Mouse (Mus musculus) adrenal gland, postnatal 14 days (tissue): Measurements from ENCODE around the gene Urm1. TPM values are rescaled to one million over a fixed set of nuclear protein-coding genes. Genes with fewer than 3 reads are reported as not detected.
A peak's percentile ranks its signal among the peaks of the same experiment; 100 is the strongest.
"Not testable (repeated sequence)": the region's sequence is repeated elsewhere in the genome, so short reads cannot be mapped to it uniquely, and the experiment has no call there.

Experiments used
- DNase-seq: peaks from one replicate; pipeline ENCODE4 v3.0.0; 2021; ENCODE audit warnings: mixed read lengths
- microRNA-seq, 2 experiments: library from miRNA; unstranded; fragments of <30 nt; microRNA quantifications; one replicate each; pipeline ENCODE4 v1.2.0; 2021
- total RNA-seq: library from RNA; stranded (reverse); gene quantifications from 2 replicates; pipeline ENCODE4 v1.2.3, GENCODE M21; 2021

Urm1 gene
- total RNA-seq, 1 experiment from 2014 or later: 33.8 TPM

DNA sequence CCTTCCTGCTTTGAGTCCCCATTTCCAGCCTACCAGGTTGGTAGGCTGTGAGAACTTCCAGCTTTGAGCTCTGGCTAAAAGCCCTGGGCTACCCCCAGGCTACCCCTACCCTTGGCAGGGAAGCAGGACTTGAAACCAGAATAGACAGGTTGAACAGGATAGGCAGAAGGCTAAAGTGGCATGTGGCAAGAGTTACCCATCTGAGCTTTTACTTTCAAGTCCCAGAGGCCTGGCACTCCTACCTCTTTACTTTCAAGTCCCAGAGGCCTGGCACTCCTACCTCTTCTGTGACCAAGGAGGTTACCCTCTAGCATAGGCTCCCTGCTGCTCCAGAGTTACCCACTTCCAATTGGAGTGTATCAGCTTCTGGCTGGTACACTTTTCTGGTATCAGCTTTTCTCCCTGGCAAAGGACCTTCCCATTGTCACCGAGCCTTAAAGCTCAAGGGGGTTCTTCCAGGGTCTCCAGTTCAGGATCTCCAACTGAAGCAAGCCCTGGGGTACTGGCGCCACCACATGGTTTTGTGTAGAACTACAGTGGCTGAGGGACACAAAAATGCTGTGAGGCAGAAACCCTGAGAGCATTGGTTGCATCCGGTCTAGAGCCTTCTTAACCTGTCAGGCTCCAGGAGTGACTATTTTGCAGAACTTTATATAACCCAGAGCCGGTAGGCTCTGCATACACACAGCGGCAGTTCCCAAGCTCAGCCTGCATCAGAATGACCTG, 39.0 kb downstream of the Urm1 start:
- peak; percentile 61 for DNase-seq

DNA sequence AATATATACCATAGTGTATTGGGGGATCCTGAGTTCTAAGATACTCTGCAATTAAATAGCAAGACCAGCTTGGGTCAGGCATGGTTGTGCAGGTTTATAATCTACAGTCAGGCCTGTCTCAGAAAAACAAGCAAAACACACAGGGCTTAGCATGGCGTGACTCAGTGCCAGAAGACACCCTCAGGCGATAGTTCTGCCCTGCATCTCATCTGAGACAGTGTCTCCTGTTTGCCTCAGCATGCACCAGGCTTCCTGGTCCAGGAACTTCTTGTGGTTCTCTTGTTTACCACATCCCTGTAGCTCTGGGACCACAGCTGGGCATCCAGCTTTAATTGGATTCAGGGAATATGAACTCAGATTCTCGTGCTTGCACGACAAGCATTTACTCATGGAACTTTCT, 45.2 kb downstream of the Urm1 start:
- peak; percentile 20 for DNase-seq

DNA sequence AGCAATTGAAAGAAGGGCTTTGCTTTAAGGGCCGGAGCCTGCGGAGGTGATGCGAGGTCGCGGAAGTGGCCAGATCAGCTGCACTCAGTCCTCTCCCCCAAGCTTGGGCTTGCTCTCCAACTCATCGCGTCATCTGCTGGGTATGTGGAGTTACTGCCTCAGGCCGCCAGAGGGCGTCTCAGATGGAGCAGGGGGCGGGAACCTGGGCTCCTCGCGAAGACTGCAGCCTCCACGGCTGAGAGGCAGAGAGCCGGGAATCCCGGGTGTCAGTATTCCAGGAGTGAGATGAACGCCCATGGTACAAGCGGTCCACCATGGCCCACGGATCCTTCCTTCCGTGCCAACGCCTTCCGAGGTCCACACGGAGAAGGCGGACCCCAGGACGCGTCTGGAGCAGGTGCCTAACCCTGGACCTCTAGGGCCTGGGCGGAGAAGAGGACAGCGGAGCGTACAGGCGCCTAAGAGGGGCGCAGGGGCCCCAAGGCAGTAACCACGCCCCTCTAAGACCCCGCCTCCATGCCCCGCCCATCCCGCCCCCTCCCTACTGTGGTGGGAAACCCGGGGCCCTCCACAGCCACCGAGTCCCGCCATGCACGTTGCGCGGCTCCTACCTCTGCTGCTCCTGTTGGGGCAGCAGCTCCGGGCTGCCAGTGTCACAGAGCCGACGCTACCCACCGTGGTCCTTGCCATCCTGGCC, 49.2 kb downstream of the Urm1 start, which contains the start of gene Cercam:
Gene Cercam, plus strand, starts transcription at position 216 of the 697 bp plus-strand sequence.
- peak; percentile 93 for DNase-seq

DNA sequence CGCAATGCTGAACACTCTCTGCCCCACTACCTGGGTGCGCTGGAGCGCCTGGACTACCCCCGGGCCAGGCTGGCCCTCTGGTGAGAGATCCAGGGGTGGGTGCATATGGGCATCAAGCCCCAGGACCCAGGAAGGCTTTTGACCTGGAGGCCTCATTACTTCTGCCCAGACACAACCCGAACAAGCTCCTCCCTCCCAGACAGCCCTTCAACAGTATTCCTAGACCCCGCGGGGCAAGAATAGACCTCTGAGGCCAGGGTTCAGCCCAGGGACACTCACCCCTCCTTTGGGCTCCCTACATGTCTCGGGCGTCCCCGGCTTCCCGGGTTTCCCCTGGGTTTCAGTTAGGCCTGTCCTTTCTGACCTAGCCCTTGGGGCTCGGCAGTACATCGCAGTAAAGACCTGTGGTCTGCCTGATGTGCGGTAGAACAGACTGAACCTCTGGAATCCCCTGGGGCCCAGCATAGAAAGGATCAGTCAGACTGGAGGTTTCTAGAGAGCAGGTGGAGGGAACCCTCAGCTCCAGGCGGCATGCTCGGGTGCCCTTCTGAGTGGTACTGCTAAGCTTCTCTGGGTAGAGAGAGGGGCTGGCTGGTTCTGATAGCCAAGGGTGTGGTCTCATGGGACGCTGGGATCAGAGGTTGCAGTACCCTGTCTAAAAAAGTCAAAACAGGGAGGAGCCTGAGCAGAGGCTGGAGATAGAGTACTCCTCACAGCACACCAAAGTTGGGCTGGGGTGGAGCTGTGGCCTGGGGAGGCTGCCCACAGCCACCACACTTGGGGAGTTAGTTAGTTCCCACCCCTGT, 50.0 kb downstream of the Urm1 start:
- DNase-seq: no peak

DNA sequence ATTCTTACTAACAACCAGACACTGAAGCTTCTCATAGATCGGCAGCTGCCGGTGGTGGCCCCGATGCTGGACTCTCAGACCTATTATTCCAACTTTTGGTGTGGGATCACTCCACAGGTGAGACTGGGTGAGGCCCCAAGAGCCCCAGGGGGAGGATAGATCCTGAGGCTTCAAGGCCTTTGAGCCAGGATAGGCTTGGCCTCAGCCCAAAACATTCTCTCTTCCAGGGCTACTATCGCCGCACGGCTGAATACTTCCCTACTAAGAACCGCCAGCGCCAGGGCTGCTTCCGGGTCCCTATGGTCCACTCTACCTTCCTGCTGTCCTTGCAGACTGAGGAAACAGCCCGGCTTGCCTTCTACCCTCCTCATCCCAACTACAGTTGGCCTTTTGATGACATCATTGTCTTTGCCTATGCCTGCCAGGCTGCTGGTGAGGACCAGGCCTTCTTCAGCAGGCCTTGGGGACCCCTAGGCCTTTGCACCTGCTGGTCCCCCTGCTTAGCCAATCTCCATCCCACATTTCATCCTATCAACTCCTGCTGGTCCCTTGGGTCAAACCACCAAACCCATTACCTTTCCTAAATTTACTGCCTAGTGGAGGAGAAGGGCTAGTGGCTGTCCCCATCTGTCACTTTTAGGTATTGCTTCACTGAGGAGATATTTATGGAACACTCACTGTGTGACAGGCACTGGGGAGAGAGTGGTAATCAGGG, 52.9 kb downstream of the Urm1 start:
- DNase-seq: peak; percentile 32

DNA sequence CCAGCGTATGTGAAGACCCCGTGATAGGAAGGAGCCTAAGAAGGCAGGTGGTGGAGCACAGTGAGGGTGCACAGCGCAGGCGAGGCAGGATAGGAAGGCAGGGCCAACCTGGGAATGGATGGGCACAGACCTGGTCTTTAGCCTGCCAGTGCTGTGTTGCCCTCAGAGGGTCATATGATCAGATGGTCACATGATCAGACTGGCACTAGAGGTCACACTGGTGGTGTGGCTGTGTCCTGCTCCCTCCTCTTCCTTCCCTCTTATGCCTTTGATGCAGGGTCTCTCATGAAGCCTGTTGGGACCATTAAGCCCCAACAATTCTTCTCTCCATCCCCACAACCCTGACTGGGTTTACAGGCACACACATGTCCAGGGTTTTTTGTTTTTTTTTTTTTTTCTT, 53.9 kb downstream of the Urm1 start:
- no peak for DNase-seq

DNA sequence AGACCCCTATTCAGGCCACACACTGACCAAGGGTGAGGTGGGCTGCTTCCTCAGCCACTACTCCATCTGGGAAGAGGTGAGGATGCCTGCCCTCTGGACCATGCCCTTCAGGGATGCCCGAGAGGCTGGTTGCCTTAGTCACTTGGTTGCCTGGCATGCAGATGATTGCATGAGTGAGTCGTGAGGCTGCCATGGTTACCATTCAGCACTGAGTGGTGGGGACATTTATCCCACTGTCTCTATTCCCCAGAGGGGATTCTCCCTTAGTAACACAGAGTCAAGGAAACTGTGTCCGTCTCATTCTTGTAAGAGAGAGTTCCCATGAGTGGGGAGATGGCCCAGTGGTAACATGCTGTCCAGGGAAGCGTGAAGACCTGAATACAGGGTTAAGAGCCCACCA, 58.2 kb downstream of the Urm1 start:
- no peak for DNase-seq

DNA sequence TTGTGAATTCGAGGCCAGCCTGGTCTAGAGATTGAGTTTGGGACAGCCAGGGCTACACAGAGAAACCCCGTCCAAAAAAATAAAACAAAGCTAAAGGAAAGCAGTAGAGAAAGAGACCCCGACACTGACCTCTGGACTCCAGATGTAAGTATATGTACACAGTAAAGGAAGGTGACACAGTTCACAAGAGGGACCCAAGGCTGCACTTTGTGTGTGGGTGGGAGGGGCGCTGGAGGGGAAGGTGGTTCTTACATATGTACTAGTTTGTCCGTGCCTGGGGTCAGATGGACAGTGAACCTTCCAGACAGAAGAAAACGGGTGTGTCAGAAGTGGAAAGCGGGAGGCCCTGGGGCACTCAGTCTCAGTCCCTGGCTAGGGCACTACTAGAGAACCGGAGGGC, 59.3 kb downstream of the Urm1 start:
- DNase-seq: peak; percentile 15

DNA sequence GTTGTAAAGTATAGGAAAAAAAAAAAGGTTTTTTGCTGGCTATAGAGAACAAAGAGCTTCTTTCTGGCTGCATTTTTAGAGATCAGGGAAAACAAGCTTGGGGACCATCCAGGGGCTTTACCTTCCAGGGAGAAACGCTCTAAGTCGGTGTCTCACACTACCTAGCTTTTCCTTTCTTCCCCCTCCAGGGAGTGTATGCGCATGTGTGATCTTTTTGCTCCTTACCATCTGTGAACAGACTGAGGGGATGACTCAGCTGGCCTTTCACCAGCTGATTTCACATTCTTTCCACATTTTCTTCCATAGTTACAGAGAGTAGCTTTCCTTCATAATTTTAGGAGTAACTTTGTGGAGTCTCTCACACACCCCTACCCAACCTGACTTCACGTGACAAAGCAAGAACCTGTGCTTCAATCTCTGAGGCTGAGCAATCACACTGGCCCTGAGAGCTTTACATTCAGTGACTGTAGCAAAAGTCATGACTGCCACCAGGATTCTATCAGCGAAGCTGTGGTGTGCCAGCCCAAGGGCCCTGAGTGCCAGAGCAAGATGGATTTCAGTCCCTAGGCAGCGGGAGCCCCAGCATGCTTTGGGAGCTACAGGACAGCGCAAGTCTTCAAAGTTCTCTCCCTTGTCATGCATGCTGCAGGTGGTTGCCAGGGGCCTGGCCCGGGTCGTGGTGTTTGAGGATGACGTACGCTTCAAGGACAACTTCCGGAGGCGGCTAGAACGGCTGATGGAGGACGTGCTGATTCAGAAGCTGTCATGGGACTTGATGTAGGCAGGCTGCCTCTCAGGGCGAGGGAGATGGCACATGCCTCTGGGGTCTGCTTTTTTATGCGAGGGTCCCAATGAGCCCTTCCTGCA, 60.3 kb downstream of the Urm1 start:
- peak; percentile 81 for DNase-seq

DNA sequence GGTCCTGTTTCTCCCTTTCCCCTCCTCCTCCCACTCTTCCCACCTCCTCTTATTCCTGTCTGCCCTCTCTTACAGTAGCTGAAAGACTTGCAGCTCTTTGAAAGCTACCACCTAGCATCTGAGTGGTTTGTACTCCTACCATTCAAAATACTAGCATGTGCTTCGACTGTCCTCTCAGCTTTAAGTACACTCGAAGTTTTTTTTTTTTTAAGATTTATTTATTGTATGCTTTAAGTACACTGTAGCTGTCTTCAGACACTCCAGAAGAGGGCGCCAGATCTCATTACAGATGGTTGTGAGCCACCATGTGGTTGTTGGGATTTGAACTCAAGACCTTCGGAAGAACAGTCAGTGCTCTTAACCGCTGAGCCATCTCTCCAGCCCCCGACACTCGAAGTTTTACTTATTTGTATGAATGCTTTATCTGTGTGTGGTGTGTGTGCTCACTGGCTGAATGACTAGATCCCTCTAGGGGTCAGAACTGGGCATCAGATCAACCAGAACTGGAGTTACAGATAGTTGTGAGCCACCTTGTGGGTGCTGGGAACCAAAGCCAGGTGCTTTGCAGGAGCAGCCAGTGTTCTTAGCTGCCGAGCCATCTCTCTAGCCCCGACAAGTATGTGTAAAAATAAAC, 66.9 kb downstream of the Urm1 start:
- not testable (repeated sequence) for DNase-seq

DNA sequence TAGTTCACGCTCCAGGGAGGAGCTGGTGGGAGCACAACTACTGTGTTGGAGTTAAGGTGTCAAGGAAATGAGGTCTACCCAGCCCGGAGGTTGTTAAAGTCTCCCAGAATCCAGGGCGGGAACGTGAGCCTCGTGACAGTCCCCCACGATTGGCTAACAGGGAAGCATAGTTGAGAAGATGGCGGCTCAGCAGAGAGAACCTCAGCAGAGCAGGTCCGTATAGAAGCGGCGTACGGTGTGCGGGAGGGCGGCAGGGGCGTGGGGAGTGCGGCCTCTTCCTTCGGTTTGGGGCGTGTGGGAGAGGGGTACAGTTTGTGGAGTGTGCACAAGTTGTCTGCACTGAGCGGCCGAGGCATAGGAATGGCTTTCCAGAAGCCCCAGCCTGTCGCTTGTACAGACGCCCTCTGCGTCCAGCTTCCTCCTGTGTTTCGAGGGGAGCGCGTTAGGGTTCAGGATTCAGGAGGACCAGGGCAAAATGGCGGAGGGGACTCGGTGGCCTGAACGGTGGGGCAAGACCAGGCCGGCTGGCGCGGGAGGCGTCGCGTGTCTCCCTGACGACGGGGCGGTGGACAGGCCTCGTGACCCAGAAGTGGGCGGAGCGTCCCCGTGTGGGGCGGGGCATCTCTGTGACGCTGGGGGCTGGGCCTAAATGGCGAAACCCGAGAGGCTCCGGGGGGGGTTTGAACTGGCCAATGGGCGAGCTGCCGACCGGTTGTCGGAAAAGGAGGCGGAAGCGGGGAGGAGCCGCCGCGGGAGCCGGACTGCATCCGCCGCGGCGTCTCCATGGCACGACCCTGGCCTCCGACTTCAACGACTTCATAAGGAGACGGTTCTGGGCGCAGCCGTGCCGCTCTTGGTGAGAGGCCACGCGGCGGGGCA, 69.4 kb downstream of the Urm1 start, which contains the start of gene Odf2:
Gene Odf2, plus strand, starts transcription at position 156 of the 879 bp plus-strand sequence.
- peak; percentile 100 for DNase-seq

DNA sequence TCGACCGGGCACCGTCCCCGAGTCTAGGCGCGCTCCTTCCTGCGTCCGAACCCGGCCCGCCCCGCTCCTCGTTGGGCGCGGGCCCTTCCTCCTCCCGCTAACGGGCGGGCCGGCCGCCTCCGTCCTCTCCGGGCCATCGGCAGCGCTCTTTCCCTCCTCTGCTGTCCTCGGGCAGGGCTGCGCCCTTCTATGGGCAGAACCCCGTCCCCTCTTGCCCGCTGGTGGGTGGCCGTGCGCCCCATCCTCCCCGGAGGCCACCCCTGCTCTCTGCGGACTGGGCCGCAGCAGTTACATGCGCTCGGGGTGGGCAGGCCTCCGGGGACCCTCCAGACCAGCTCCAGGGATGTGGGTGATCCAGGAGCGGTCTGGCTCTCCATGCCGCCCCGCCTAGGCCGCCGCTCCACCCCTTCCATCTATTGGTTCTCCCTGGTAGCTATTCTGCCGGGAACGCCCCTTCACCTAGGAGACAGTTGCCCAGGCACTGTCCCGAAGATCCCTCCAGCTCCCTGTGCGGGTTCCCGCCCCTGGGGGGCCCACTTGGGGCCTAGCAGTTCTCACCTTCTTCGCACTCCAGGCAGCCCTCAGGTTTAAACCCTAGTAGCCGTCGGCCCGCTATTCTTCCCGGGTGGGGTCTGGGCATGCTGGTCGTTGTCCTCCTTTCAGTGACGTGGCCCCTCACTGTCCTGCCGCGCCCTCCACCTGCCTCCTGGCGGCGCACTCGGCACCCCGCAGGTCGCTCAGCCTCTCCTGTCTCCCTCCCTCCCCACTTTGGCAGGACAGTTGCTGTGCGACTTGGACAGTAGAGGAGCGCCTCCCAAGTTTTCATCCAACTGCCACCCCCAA, 70.3 kb downstream of the Urm1 start:
- DNase-seq: peak; percentile 96

DNA sequence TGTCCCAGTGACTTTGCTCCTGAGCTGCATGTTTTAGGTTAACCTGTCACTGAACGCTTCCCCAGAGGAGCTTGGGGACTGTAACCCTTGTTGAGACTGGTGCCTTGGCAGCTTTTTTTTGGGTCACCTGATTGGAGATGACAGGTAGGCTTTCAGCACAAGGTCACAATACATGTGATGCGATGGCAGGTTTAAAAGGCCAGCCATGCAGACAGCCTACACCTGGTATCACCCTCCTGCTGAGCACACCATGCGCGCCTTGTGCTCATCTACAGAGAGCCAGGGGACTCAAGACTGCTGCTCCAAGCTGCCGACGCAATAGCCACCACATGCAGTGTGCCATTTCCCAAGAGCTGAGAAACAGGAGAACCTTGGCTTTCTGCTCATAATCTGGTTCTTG, 71.9 kb downstream of the Urm1 start:
- no peak for DNase-seq

Small RNA genes lying within 50 kb of the gene (microRNA-seq; reads per million reads assigned to microRNA genes)
- gene Mir219a-2: 0 reads per million in 2 experiments
- 0 reads per million in 2 experiments for gene Mir219b

Other genes starting within 250 kb of the Urm1 start
- gene Rapgef1, start 200.4 kb upstream of the Urm1 start, total RNA-seq: 57.3 and 61.2 TPM in 2 replicates
- not detected in 2 replicates for gene Gm13420, start 68.4 kb upstream of the Urm1 start, total RNA-seq
- gene Gm13547, start 60.8 kb upstream of the Urm1 start, total RNA-seq: not detected in 2 replicates
- gene Coq4, start 32.6 kb upstream of the Urm1 start, total RNA-seq: 19.0 and 23.2 TPM in 2 replicates
- 33.6 and 39.4 TPM in 2 replicates for gene Trub2, start 31.6 kb upstream of the Urm1 start, total RNA-seq
- gene Slc27a4, start 17.4 kb upstream of the Urm1 start, total RNA-seq: 30.5 and 32.5 TPM in 2 replicates
- 10.8 and 12.4 TPM in 2 replicates for gene Cercam, start 49.1 kb downstream of the Urm1 start, total RNA-seq
- gene Odf2, start 69.1 kb downstream of the Urm1 start, total RNA-seq: 42.2 and 54.5 TPM in 2 replicates
- gene Gle1, start 115.4 kb downstream of the Urm1 start, total RNA-seq: 29.1 and 35.3 TPM in 2 replicates
- 228 and 265 TPM in 2 replicates for gene Sptan1, start 145.5 kb downstream of the Urm1 start, total RNA-seq
- gene Wdr34, start 228.8 kb downstream of the Urm1 start, total RNA-seq: 18.5 and 20.2 TPM in 2 replicates
- 250 and 278 TPM in 2 replicates for gene Set, start 237.3 kb downstream of the Urm1 start, total RNA-seq